Mouse (Mus musculus) heart, embryonic 14.5 days (tissue): ENCODE measurements around the gene Gm21904. TPM values are rescaled to one million over a fixed set of nuclear protein-coding genes. Genes with fewer than 3 reads are reported as not detected.
"Not testable (repeated sequence)": the region's sequence is repeated elsewhere in the genome, so short reads cannot be mapped to it uniquely, and the experiment has no call there.

Source experiments
- ATAC-seq: fragments of 200-750 bp; cut with Nextera tagmentation; 2 replicates; pipeline ENCODE4 v1.8.0; 2017; ENCODE audit warnings: low read depth, moderate TSS enrichment; ENCODE audit not compliant: insufficient number of reproducible peaks, insufficient read depth, low FRiP score
- H3K27ac ChIP-seq, 2 experiments: fragments of 200-500 bp in 1 of 2; fragments of 300-500 bp in 1 of 2; sonication (generic) in 1 of 2; replicated peaks in 1 of 2; 2 replicates each; pipeline ENCODE4 v1.5.1; 2012 to 2014; ENCODE audit warnings: low read depth in 2 of 2, low read length in 2 of 2, control low read depth in 1 of 2, mild to moderate bottlenecking in 1 of 2, mixed read lengths in 1 of 2; ENCODE audit not compliant: control insufficient read depth in 1 of 2, insufficient read depth in 1 of 2
- H3K27me3 ChIP-seq: fragments of 300-500 bp; sonication (generic); 2 replicates; pipeline ENCODE4 v1.6.1; 2014; ENCODE audit warnings: mild to moderate bottlenecking, low read length, control low read depth; ENCODE audit not compliant: control insufficient read depth, insufficient read depth
- H3K36me3 ChIP-seq: fragments of 300-500 bp; sonication (generic); 2 replicates; pipeline ENCODE4 v1.6.1; 2014; ENCODE audit warnings: mild to moderate bottlenecking, control low read depth, low read length, mixed read lengths; ENCODE audit not compliant: control insufficient read depth, insufficient read depth
- H3K4me1 ChIP-seq, 2 experiments: fragments of 200-500 bp in 1 of 2; fragments of 300-500 bp in 1 of 2; sonication (generic) in 1 of 2; 2 replicates each; pipeline ENCODE4 v1.6.1; 2012 to 2014; ENCODE audit warnings: low read length in 2 of 2, control low read depth in 1 of 2, mixed read lengths in 1 of 2; ENCODE audit not compliant: control insufficient read depth in 2 of 2, insufficient read depth in 2 of 2
- H3K4me2 ChIP-seq: fragments of 300-500 bp; sonication (generic); 2 replicates; pipeline ENCODE4 v1.6.1; 2014; ENCODE audit warnings: mild to moderate bottlenecking, low read length
- H3K4me3 ChIP-seq, 2 experiments: fragments of 200-500 bp in 1 of 2; fragments of 300-500 bp in 1 of 2; sonication (generic) in 1 of 2; 2 replicates each; pipeline ENCODE4 v1.5.1; 2012 to 2014; ENCODE audit warnings: low read length in 2 of 2, mild to moderate bottlenecking in 2 of 2, control low read depth in 1 of 2, low read depth in 1 of 2, moderate library complexity in 1 of 2; ENCODE audit not compliant: control insufficient read depth in 1 of 2, insufficient read depth in 1 of 2
- H3K9ac ChIP-seq: fragments of 300-500 bp; sonication (generic); 2 replicates; pipeline ENCODE4 v1.6.1; 2014; ENCODE audit warnings: mild to moderate bottlenecking, low read length
- H3K9me3 ChIP-seq: fragments of 300-500 bp; sonication (generic); 2 replicates; pipeline ENCODE4 v1.6.1; 2016; ENCODE audit warnings: low read length, control low read depth; ENCODE audit not compliant: control insufficient read depth
- WGBS: fragments of 180-500 bp; shearing (Covaris S2); extraction: QIAGEN DNeasy Blood & Tissue Kit; methylation state at CpG from one replicate; pipeline ENCODE4 v1.1.7; 2014; 5-methylcytosine and 5-hydroxymethylcytosine counted together
- polyA plus RNA-seq: library from polyadenylated mRNA; unstranded; fragments of >200 nt; fragmentation: Nextera tagmentation; extraction: Ambion mirVana; gene quantifications from 2 replicates; pipeline ENCODE4 v1.2.1, GENCODE M21; 2014

Gm21904 gene
- polyA plus RNA-seq: not detected in 2 replicates

DNA sequence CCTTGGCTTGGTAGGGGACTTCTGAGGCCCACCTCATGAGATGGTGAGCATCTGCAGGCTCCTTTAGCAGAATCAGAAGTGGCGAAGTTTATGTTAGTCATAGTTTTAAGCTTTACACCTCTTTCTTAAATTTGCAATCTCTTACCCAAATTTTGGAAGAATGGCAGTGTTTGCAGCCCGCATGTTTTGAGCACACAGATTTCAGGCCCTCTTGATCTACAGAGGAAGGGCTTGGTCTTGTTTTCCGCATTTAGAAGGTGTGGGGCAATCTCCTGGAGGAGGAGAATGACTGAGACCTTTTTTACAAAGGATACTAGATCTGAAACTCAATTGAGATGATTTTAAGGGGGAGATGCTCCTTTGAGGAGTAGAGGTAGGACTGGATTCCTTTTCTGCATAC is at the start of gene Gm21904:
Gene Gm21904, minus strand, starts transcription at position 101 of the 400 bp plus-strand sequence.
- not testable (repeated sequence) for H3K36me3 ChIP-seq, H3K9me3 ChIP-seq, H3K27me3 ChIP-seq, H3K4me3 ChIP-seq, H3K27ac ChIP-seq, ATAC-seq, H3K4me1 ChIP-seq, H3K9ac ChIP-seq, H3K4me2 ChIP-seq
- no CpG with 5 or more reads among the region's 3 CpGs for WGBS

DNA sequence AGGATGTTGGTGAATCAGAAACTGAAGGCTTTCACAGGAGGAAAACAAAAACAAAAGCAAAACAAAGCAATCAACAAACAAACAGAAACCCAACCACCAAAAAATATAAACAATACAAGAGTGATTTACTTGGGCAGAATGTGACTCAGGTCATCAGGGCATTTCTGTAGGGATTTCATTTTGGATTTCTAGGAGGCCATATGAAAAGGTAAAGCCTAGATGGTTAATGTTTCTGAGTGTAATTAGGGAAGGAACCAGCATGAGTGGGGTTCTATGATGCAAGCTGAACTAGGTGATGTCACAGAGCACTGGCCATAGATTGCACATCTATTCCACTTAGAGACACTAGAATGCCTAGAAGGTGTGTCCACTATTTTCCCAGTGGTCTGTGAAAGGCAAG is 28.4 kb upstream of the Gm21904 start, which contains the start of the genes Gm20772 and Gm20831:
Gene Gm20772, plus strand, starts transcription at position 301 of the 400 bp plus-strand sequence.
Gene Gm20831, plus strand, starts transcription at position 301 of the 400 bp plus-strand sequence.
- H3K9me3 ChIP-seq, H3K9ac ChIP-seq, H3K4me1 ChIP-seq, H3K27ac ChIP-seq, H3K27me3 ChIP-seq, ATAC-seq, H3K4me2 ChIP-seq, H3K36me3 ChIP-seq, H3K4me3 ChIP-seq: not testable (repeated sequence)

Other genes with a start within 250 kb of the Gm21904 start
- not detected in 2 replicates for gene Gm20772, start 28.5 kb upstream of the Gm21904 start, polyA plus RNA-seq
- not detected in 2 replicates for gene Gm20831, start 28.5 kb upstream of the Gm21904 start, polyA plus RNA-seq
- gene Srsy, start 91.1 kb upstream of the Gm21904 start, polyA plus RNA-seq: not detected in 2 replicates
- not detected in 2 replicates for gene Gm21764, start 215.5 kb upstream of the Gm21904 start, polyA plus RNA-seq
- not detected in 2 replicates for gene Ssty1, start 242.8 kb upstream of the Gm21904 start, polyA plus RNA-seq